In the genomic region with DNA sequence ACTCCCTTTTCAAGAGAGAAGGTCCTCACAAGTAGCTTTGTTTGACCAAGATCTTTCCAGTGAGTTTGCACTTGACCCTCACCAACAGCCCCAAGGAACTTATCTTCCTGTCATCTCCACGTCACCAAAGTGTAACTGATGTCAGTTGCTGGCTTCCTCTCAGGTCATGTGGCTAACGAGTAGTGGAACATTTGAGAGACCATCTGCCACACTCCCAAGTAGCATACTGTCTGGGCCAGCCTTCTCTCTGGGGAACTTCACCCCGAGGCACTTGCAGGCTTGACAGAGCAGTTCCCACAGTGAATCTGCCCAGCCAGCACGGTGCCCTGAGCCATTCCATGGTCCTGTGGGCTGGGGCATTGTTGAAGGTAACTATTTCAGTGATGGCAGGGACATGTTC, we compare ENCODE assay signal across 16 mouse cellular contexts.
DNase-seq lines count a peak whose midpoint lies in the region; ATAC-seq lines count a peak whose summit lies in the region.
"Had no signal": no experiment of that assay in that cellular context is flagged by ENCODE, and none has a peak within 500 bp of the region (broad histone marks: within the 10 kb centered on the region; RNA-seq: fewer than 3 reads in every experiment).

No protein-coding gene starts in this region.

- ATAC-seq in granulocyte monocyte progenitor cell, adult 5-6 weeks (replicated peaks; ENCODE audit: poor library complexity, severe bottlenecking) = peak; percentile 16
- no peak for ATAC-seq in monocyte, adult 5-6 weeks (replicated peaks; ENCODE audit: insufficient number of reproducible peaks, low FRiP score, low TSS enrichment, poor library complexity, severe bottlenecking)
- ATAC-seq: intestine, postnatal 0 days had no signal

- DNase-seq in cerebellum, postnatal 25 days = peak; percentile 63
- DNase-seq in cerebellum, adult 9-10 months = no peak
- DNase-seq in 416B (ENCODE audit: low read depth) = peak; percentile 77
- DNase-seq in CD4-positive, CD25-positive, alpha-beta regulatory T cell, adult 2 months (ENCODE audit: low read depth, low spot score) = peak; percentile 18
- no peak for DNase-seq in kidney, adult 9 months
- DNase-seq: adrenal gland, postnatal 25 days; embryo, embryonic 11 days; gastrocnemius, postnatal 10 days; heart, adult 18-20 months; heart, postnatal 36 days; lung, postnatal 4 days; spleen, adult 18-20 months; thymus, adult 2 months had no signal

Comparison
In these comparisons a context has a peak if more than half of its experiments do, and no peak if none do; other contexts are left out.
1. DNase-seq: peak in cerebellum, postnatal 25 days (2 of 2), 416B (single experiment) and CD4-positive, CD25-positive, alpha-beta regulatory T cell, adult 2 months (single experiment); none in cerebellum, adult 9-10 months (single experiment) and kidney, adult 9 months (single experiment).